Mouse (Mus musculus) midbrain, embryonic 13.5 days (tissue): ENCODE data around the gene Usp25. TPM values are rescaled to one million over a fixed set of nuclear protein-coding genes. Genes with fewer than 3 reads are reported as not detected.

Experiments used
- ATAC-seq: fragments of 200-750 bp; cut with Nextera tagmentation; 2 replicates; pipeline ENCODE4 v1.8.0; 2017; ENCODE audit warnings: mild to moderate bottlenecking, moderate TSS enrichment, moderate library complexity
- H3K27ac ChIP-seq: fragments of 300-500 bp; sonication (generic); 2 replicates; pipeline ENCODE4 v1.5.1; 2015; ENCODE audit warnings: inconsistent platforms, mild to moderate bottlenecking, moderate library complexity
- H3K27me3 ChIP-seq: fragments of 300-500 bp; sonication (generic); 2 replicates; pipeline ENCODE4 v1.6.1; 2015; ENCODE audit warnings: mild to moderate bottlenecking, inconsistent platforms
- H3K36me3 ChIP-seq: fragments of 300-500 bp; sonication (generic); 2 replicates; pipeline ENCODE4 v1.6.1; 2015; ENCODE audit warnings: mild to moderate bottlenecking, inconsistent platforms
- H3K4me1 ChIP-seq: fragments of 300-500 bp; sonication (generic); replicated peaks from 2 replicates; pipeline ENCODE4 v1.6.1; 2015; ENCODE audit warnings: inconsistent platforms
- H3K4me2 ChIP-seq: fragments of 300-500 bp; sonication (generic); replicated peaks from 2 replicates; pipeline ENCODE4 v1.6.1; 2015; ENCODE audit warnings: moderate library complexity, mild to moderate bottlenecking, inconsistent platforms
- H3K4me3 ChIP-seq: fragments of 300-500 bp; sonication (generic); replicated peaks from 2 replicates; pipeline ENCODE4 v1.5.1; 2015; ENCODE audit warnings: mild to moderate bottlenecking, inconsistent platforms
- H3K9ac ChIP-seq: fragments of 300-500 bp; sonication (generic); replicated peaks from 2 replicates; pipeline ENCODE4 v1.6.1; 2015; ENCODE audit warnings: mild to moderate bottlenecking, inconsistent platforms
- H3K9me3 ChIP-seq: fragments of 300-500 bp; sonication (generic); 2 replicates; pipeline ENCODE4 v1.6.1; 2016; ENCODE audit warnings: mild to moderate bottlenecking, inconsistent platforms
- whole genome bisulfite sequencing: fragments of 180-500 bp; shearing (Covaris S2); methylation state at CpG from one replicate; pipeline ENCODE4 v1.1.7; 2015; 5-methylcytosine and 5-hydroxymethylcytosine counted together
- polyA plus RNA-seq: library from polyadenylated mRNA; unstranded; fragments of >200 nt; fragmentation: Nextera tagmentation; extraction: Ambion mirVana; gene quantifications from 2 replicates; pipeline ENCODE4 v1.2.1, GENCODE M21; 2015

Usp25 gene
- polyA plus RNA-seq, result 10.1 and 10.3 TPM in 2 replicates

GRCm38 (mm10) chr16:77013427-77014320 lies at the start of gene Usp25:
Usp25 (plus strand) TSS chr16:77013706.
- Histone ChIP-seq H3K9me3 (no peaks in the 10 kb centered on the region), H3K27me3 (no peaks in the 10 kb centered on the region), H3K4me2 (peak within 1 kb of the TSS; percentile 63), H3K4me1 (peaks cover 19% of the 10 kb centered on the region), H3K9ac (peak within 1 kb of the TSS; percentile 87), H3K27ac (peak within 1 kb of the TSS; percentile 77), H3K4me3 (peak within 1 kb of the TSS; percentile 79), H3K36me3 (no peaks in the 10 kb centered on the region)
- ATAC-seq, result peak; percentile 97
- WGBS, result under 1% methylated on average over 121 of the region's 126 CpGs

DNA sequence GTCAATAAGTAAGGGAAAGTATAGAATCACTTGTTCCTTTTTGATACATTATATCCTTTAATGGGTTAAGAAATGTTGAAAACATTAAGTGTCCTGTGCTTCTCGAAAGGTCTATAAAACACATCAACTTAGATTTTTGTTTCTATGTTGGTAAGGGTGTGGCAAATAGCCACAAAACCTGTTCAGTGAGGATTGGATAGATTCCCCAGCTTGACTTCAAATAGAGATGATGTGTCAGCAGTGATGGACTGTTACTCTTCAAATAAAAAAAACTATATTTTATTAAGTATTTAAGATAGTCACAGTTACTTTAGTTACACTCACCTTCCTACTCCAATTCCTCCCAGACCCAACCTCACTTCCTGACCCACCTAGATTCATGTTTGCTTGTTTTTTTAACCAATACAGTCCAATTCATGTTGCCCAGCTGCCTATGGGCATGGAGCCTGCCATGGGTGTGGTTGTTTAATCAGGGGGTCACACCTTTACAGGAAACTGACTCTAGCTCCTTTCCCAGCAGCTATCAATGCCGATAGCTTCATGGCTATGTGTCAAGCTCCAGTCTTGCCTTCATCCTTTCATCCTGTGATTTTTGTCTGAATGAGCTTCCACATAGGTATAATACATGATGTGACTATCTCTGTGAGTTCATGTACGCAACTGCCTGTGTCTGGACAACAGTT lies 45.8 kb upstream of the Usp25 start:
- H3K4me2 ChIP-seq, result no peak overlapping the region
- WGBS, result 90% methylated on average over 3 of the region's 3 CpGs
- no peaks in the 10 kb centered on the region for H3K9me3 ChIP-seq
- H3K4me3 ChIP-seq, result no peak overlapping the region
- no peaks in the 10 kb centered on the region for H3K4me1 ChIP-seq
- no peak for ATAC-seq
- H3K27me3 ChIP-seq, result no peaks in the 10 kb centered on the region
- H3K36me3 ChIP-seq, result no peaks in the 10 kb centered on the region
- H3K27ac ChIP-seq, result no peak overlapping the region
- H3K9ac ChIP-seq, result no peak overlapping the region

- Histone ChIP-seq H3K4me2 (no peak overlapping the region), H3K36me3 (no peaks in the 10 kb centered on the region), H3K9me3 (no peaks in the 10 kb centered on the region), H3K4me1 (no peaks in the 10 kb centered on the region), H3K4me3 (no peak overlapping the region), H3K27ac (no peak overlapping the region), H3K27me3 (no peaks in the 10 kb centered on the region), H3K9ac (no peak overlapping the region)
- WGBS, result 28% methylated on average over 5 of the region's 5 CpGs
- no peak for ATAC-seq
Observed at GRCm38 (mm10) chr16:76971211-76971610, 42.3 kb upstream of the Usp25 start.

- H3K9me3 ChIP-seq, result no peaks in the 10 kb centered on the region
- 82% methylated on average over 5 of the region's 5 CpGs for whole genome bisulfite sequencing
Observed at GRCm38 (mm10) chr16:76976787-76977430, 36.6 kb upstream of the Usp25 start.

DNA sequence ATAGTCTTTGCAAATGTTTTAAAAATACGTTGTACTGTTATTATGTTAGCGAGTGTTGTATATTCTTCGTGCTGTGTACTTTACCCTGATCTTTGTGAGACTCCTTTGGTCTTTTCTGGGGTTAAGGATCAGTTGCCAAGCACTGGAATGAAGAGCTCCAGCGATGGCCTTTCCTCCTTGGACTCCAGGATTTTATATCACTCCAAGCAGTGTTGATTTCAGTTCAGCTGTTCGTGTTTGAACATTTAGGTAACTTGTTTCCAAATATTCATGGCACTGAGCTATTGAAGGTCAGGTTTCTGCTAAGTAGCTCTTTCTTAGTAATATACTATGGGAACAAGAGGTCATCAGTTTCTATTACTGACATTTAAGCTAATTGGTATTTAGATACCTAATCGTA lies 29.8 kb upstream of the Usp25 start:
- 92% methylated on average over 6 of the region's 6 CpGs for WGBS
- H3K4me1 ChIP-seq, result no peaks in the 10 kb centered on the region
- H3K27me3 ChIP-seq, result no peaks in the 10 kb centered on the region
- H3K36me3 ChIP-seq, result no peaks in the 10 kb centered on the region
- no peak overlapping the region for H3K4me2 ChIP-seq
- H3K9ac ChIP-seq, result no peak overlapping the region
- H3K9me3 ChIP-seq, result no peaks in the 10 kb centered on the region
- no peak overlapping the region for H3K4me3 ChIP-seq
- no peak overlapping the region for H3K27ac ChIP-seq
- no peak for ATAC-seq

More at GRCm38 (mm10) chr16:76976787-76977430, 36.6 kb upstream of the Usp25 start:
- Histone ChIP-seq H3K4me3 (no peak overlapping the region), H3K4me1 (no peaks in the 10 kb centered on the region), H3K4me2 (no peak overlapping the region), H3K36me3 (no peaks in the 10 kb centered on the region), H3K9ac (no peak overlapping the region), H3K27me3 (no peaks in the 10 kb centered on the region), H3K27ac (no peak overlapping the region)
- no peak for ATAC-seq

GRCm38 (mm10) chr16:76987711-76988110 lies 25.8 kb upstream of the Usp25 start:
- Histone ChIP-seq H3K27me3 (no peaks in the 10 kb centered on the region), H3K9ac (no peak overlapping the region), H3K4me3 (no peak overlapping the region), H3K27ac (no peak overlapping the region), H3K4me2 (no peak overlapping the region), H3K36me3 (no peaks in the 10 kb centered on the region), H3K4me1 (no peaks in the 10 kb centered on the region), H3K9me3 (no peaks in the 10 kb centered on the region)
- no peak for ATAC-seq
- 90% methylated on average over 4 of the region's 4 CpGs for WGBS

DNA sequence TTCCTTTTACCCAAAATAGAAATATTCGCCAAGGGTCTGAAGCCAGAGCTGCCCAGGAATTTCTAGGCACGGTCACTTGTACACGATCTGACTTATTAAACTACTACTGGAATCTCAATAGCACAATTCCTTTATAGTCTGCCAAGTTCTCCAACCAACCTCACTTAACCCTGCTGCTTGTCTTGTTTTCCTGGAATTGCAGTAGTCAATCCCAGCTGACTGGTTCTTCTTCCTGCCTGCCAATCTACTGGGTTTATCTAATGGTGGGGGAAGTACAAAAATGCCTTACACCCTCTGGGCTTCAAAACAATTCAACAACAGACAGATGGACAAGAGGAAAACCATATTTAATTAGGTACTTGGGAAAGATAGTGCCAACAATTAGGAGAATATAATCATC lies 9.6 kb upstream of the Usp25 start:
- 92% methylated on average over 3 of the region's 3 CpGs for WGBS
- H3K4me2 ChIP-seq, result no peak overlapping the region

GRCm38 (mm10) chr16:77009173-77009572 lies 4.3 kb upstream of the Usp25 start:
- no peaks in the 10 kb centered on the region for H3K36me3 ChIP-seq
- 84% methylated on average over 5 of the region's 5 CpGs for WGBS
- ATAC-seq, result no peak

More for the DNA sequence above, 9.6 kb upstream of the Usp25 start:
- Histone ChIP-seq H3K4me3 (no peak overlapping the region), H3K9ac (no peak overlapping the region), H3K9me3 (no peaks in the 10 kb centered on the region), H3K36me3 (no peaks in the 10 kb centered on the region), H3K4me1 (no peaks in the 10 kb centered on the region), H3K27me3 (no peaks in the 10 kb centered on the region), H3K27ac (no peak overlapping the region)
- no peak for ATAC-seq

GRCm38 (mm10) chr16:77014321-77015211 lies 1.1 kb downstream of the Usp25 start:
- Histone ChIP-seq H3K36me3 (no peaks in the 10 kb centered on the region), H3K4me2 (peak overlapping the region; percentile 63), H3K4me3 (peak overlapping the region; percentile 79), H3K27ac (no peak overlapping the region), H3K4me1 (peaks cover 23% of the 10 kb centered on the region), H3K9me3 (no peaks in the 10 kb centered on the region), H3K27me3 (no peaks in the 10 kb centered on the region), H3K9ac (peak overlapping the region; percentile 87)
- WGBS, result 2% methylated on average over 17 of the region's 17 CpGs
- ATAC-seq, result no peak

More at GRCm38 (mm10) chr16:77009173-77009572, 4.3 kb upstream of the Usp25 start:
- Histone ChIP-seq H3K27me3 (no peaks in the 10 kb centered on the region), H3K9ac (no peak overlapping the region), H3K4me3 (no peak overlapping the region), H3K27ac (no peak overlapping the region), H3K9me3 (no peaks in the 10 kb centered on the region), H3K4me1 (no peaks in the 10 kb centered on the region), H3K4me2 (no peak overlapping the region)

DNA sequence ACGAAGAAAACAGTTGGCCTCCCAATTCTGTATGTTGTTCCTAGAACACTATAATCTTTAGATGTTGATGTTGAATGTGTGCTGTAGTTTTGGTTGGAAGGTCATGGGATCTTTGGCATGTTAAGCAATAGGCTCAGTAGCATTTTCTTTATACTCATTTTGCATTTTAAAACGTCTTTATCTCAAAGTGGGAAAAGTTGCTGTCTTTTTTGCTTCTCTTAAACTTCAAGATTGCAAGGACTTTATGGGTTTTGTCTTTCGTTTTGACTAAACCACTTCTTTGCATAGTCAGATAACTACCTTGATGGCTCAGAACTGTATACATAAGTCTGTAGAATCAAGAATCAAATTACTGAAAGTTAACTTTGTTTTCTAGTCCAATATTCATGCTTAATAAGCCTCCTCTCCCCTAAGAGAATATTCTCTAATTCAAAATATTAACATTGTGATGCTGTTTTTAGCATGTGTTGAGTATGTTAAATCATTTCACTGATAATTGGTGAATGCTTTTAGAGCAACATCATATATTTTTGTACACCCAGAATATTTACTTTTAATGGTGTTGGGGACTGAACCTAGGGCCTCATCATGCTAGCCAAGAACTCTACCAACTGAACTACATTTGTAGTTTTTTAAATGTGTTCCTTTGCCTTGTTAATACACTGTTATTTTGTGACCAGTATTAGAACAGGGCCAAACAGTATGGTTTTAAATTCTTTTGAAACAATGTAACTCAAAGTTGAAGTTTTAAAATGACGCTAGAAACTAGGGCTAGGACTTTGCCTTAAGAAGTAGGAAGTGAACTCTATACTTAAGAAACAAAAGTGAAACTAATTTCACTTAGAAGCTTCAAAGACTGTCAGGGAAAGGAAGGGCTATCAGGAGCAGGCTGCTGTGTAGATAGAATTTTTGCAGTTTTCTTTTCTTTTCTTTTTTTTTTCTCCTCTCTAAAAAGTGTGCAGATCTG lies 2.2 kb downstream of the Usp25 start:
- H3K9ac ChIP-seq, result no peak overlapping the region
- 62% methylated on average over 4 of the region's 4 CpGs for WGBS
- H3K4me3 ChIP-seq, result peak overlapping the region; percentile 79
- no peaks in the 10 kb centered on the region for H3K9me3 ChIP-seq
- peaks cover 31% of the 10 kb centered on the region for H3K4me1 ChIP-seq
- H3K4me2 ChIP-seq, result peak overlapping the region; percentile 63
- H3K27me3 ChIP-seq, result no peaks in the 10 kb centered on the region
- ATAC-seq, result no peak
- no peaks in the 10 kb centered on the region for H3K36me3 ChIP-seq
- no peak overlapping the region for H3K27ac ChIP-seq
